Mouse (Mus musculus) spleen, adult 2 months (tissue): ENCODE measurements around the gene Stk39.

Source experiments
- CTCF ChIP-seq: fragments of 200-500 bp; IDR thresholded peaks from 2 replicates; pipeline ENCODE4 v1.5.1; 2011; ENCODE audit warnings: mild to moderate bottlenecking, inconsistent platforms; ENCODE audit not compliant: insufficient read depth, insufficient read length, insufficient replicate concordance; ENCODE audit errors: extremely low read depth
- POLR2A ChIP-seq: fragments of 200-500 bp; IDR thresholded peaks from 2 replicates; pipeline ENCODE4 v1.6.1; 2011; ENCODE audit warnings: low read depth, low read length, inconsistent platforms

DNA sequence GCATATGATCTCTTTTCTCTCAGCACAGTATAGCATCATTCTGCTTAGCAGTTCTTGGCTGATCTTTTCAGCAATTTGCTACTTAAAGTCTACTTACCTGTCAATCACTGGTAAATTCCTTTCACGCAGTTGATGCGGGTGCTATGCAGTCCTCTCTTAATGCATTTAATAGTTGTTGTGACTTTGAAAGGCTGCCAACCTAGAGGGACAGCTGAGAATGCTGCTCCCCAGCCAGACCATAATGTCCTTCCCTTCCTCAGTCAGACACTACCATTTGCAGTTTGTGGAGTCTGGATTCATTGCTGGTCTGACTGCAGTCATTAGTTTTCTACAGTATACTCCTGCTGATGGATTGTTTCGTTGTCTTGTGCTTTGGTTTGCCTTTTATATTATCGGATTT lies 277.6 kb downstream of the Stk39 start:
- TF ChIP-seq POLR2A, result no peak
- no peak for TF ChIP-seq CTCF
